Mouse (Mus musculus) hindbrain, postnatal 0 days (tissue): Measurements from ENCODE around the gene Dock10. TPM values are rescaled to one million over a fixed set of nuclear protein-coding genes. Genes with fewer than 3 reads are reported as not detected.

Experiments
- ATAC-seq: fragments of 200-750 bp; cut with Nextera tagmentation; 2 replicates; pipeline ENCODE4 v1.8.0; 2017; ENCODE audit warnings: mild to moderate bottlenecking, moderate TSS enrichment, moderate library complexity
- DNase-seq: peaks from one replicate; pipeline ENCODE4 v3.0.0-alpha.2; 2015; ENCODE audit warnings: low spot score
- H3K27ac ChIP-seq: fragments of 300-500 bp; sonication (generic); 2 replicates; pipeline ENCODE4 v1.5.1; 2014; ENCODE audit warnings: mild to moderate bottlenecking
- H3K27me3 ChIP-seq: fragments of 300-500 bp; sonication (generic); 2 replicates; pipeline ENCODE4 v1.6.1; 2014; ENCODE audit warnings: low read length, mixed read lengths; ENCODE audit not compliant: insufficient read depth
- H3K36me3 ChIP-seq: fragments of 300-500 bp; sonication (generic); 2 replicates; pipeline ENCODE4 v1.6.1; 2014; ENCODE audit warnings: low read length, mixed read lengths; ENCODE audit not compliant: insufficient read depth
- H3K4me1 ChIP-seq: fragments of 300-500 bp; sonication (generic); 2 replicates; pipeline ENCODE4 v1.6.1; 2014; ENCODE audit warnings: antibody characterized with exemption, low read length, mixed read lengths; ENCODE audit not compliant: insufficient read depth
- H3K4me2 ChIP-seq: fragments of 300-500 bp; sonication (generic); 2 replicates; pipeline ENCODE4 v1.6.1; 2014; ENCODE audit warnings: low read depth, mild to moderate bottlenecking, low read length, moderate library complexity, mixed read lengths
- H3K4me3 ChIP-seq: fragments of 300-500 bp; sonication (generic); 2 replicates; pipeline ENCODE4 v1.5.1; 2014; ENCODE audit warnings: low read length
- H3K9ac ChIP-seq: fragments of 300-500 bp; sonication (generic); replicated peaks from 2 replicates; pipeline ENCODE4 v1.6.1; 2014; ENCODE audit warnings: mild to moderate bottlenecking, low read length, moderate library complexity, mixed read lengths
- H3K9me3 ChIP-seq: fragments of 300-500 bp; sonication (generic); 2 replicates; pipeline ENCODE4 v1.6.1; 2016; ENCODE audit warnings: low read length, mixed read lengths
- CTCF ChIP-seq: IDR thresholded peaks from 2 replicates; pipeline ENCODE4 v1.5.1; 2016; ENCODE audit warnings: antibody characterized with exemption, control low read depth, low read depth
- WGBS: fragments of 180-500 bp; shearing (Covaris S2); extraction: QIAGEN DNeasy Blood & Tissue Kit; methylation state at CpG from one replicate; pipeline ENCODE4 v1.1.7; 2014; 5-methylcytosine and 5-hydroxymethylcytosine counted together
- polyA plus RNA-seq: library from polyadenylated mRNA; unstranded; fragments of >200 nt; fragmentation: Nextera tagmentation; extraction: Ambion mirVana; gene quantifications from 2 replicates; pipeline ENCODE4 v1.2.1, GENCODE M21; 2015
- total RNA-seq: library from RNA; depleted of rRNA; stranded (reverse); fragments of >200 nt; gene quantifications from 2 replicates; pipeline ENCODE4 v1.2.3, GENCODE M21; 2014

The Dock10 gene
- total and polyA plus RNA-seq, 2 experiments from 2014 or later: 4.8 to 21.6 TPM

- Histone ChIP-seq H3K9me3 (no peaks in the 10 kb centered on the region), H3K4me3 (no peak overlapping the region), H3K27ac (no peak overlapping the region), H3K4me1 (no peaks in the 10 kb centered on the region), H3K36me3 (no peaks in the 10 kb centered on the region), H3K27me3 (no peaks in the 10 kb centered on the region), H3K4me2 (no peak overlapping the region), H3K9ac (no peak overlapping the region)
- ATAC-seq: no peak
- no peak for TF ChIP-seq CTCF
- DNase-seq: no peak
Observed at GRCm38 (mm10) chr1:80459477-80459876, 298.9 kb downstream of the Dock10 start.

- H3K27ac ChIP-seq: no peak overlapping the region
- no peaks in the 10 kb centered on the region for H3K9me3 ChIP-seq
- H3K36me3 ChIP-seq: no peaks in the 10 kb centered on the region
- H3K4me2 ChIP-seq: no peak overlapping the region
- H3K9ac ChIP-seq: no peak overlapping the region
- 80% methylated on average over 2 of the region's 2 CpGs for WGBS
- ATAC-seq: no peak
- DNase-seq: no peak
- H3K4me3 ChIP-seq: no peak overlapping the region
- H3K27me3 ChIP-seq: no peaks in the 10 kb centered on the region
- no peak for TF ChIP-seq CTCF
- no peaks in the 10 kb centered on the region for H3K4me1 ChIP-seq
Observed at GRCm38 (mm10) chr1:80453971-80454370, 304.4 kb downstream of the Dock10 start.

DNA sequence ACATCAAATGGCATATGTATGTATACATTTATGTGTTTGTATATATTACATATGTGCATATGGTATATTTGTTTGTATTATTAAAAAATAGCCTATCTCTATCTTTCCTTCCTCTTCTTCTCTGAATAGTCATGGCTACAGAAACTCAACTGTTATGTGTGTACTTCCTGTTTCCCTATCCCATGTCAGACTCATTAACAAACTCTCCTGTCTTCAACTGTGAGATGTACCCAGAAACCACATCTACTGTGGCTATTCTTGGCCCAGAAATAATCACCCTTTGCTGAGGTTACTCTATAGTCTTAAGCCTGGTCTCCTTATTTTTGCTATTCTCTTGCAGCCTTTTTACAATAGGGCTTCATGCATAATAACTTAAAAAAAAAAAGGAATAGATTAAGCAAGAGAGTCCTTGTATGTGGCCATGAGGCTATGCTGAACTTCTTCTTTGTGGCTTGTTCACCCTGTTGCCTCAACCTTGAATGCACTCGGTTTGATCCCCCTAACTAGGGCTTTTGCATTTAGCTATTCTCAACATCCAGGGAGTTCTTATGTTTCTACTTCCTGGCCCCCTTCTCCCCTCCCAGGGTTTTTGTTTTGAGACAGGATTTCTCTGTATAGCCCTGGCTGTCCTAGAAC is 306.3 kb downstream of the Dock10 start:
- Histone ChIP-seq H3K27me3 (no peaks in the 10 kb centered on the region), H3K4me1 (no peaks in the 10 kb centered on the region), H3K9me3 (no peaks in the 10 kb centered on the region), H3K9ac (no peak overlapping the region), H3K36me3 (no peaks in the 10 kb centered on the region), H3K4me3 (no peak overlapping the region), H3K27ac (no peak overlapping the region), H3K4me2 (no peak overlapping the region)
- DNase-seq: no peak
- no peak for TF ChIP-seq CTCF
- 84% methylated on average over 1 of the region's 1 CpGs for WGBS
- ATAC-seq: no peak
